Mouse (Mus musculus) G1E (cell line): ENCODE results near the gene Rnf126.

Experiments used
- CTCF ChIP-seq: IDR thresholded peaks from 2 replicates; pipeline ENCODE4 v1.5.1; 2012; ENCODE audit warnings: low read depth, low read length, inconsistent platforms, mixed read lengths
- GATA2 ChIP-seq: IDR thresholded peaks from 2 replicates; pipeline ENCODE4 v1.6.1; 2012; ENCODE audit warnings: low read depth, low read length, inconsistent platforms, borderline replicate concordance
- POLR2AphosphoS5 ChIP-seq: IDR thresholded peaks from 2 replicates; pipeline ENCODE4 v1.6.1; 2012; ENCODE audit warnings: low read depth, low read length, inconsistent platforms; ENCODE audit not compliant: insufficient replicate concordance

GRCm38 (mm10) chr10:79779784-79780663 lies 13.3 kb upstream of the Rnf126 start:
- peak; percentile 54 for TF ChIP-seq CTCF
- no peak for TF ChIP-seq POLR2AphosphoS5
- TF ChIP-seq GATA2: no peak
